Mouse (Mus musculus): Measurements from ENCODE around the gene Nmur2. TPM values are rescaled to one million over a fixed set of nuclear protein-coding genes. Genes with fewer than 3 reads are reported as not detected.

Gene Nmur2
- total RNA-seq (2021) = not detected

DNA sequence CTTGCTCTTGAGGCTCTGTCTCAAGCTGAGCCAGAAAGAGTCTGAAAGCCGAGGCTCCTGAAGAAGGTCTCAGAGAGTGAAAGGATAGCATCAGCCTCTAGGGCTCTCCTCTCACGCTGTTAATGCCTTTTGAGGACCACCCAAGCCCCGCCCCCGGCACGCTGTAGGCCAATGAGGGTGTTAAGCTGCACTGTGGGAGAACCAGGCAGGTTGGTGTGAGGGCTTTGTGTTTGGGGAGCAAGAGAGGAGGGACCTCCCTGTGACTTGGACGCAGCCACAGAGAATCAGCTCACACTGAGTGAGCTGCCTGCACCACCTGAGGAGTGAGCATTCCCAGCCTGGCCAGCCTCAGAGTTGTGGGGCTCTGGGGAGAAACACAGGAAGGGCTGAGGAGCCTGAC, at the start of gene Nmur2:
Nmur2 (minus strand) TSS at position 94 of the 400 bp plus-strand sequence.
- intact Hi-C loops (cut with DNase I) = no loop called here
- no peak for DNase-seq

DNA sequence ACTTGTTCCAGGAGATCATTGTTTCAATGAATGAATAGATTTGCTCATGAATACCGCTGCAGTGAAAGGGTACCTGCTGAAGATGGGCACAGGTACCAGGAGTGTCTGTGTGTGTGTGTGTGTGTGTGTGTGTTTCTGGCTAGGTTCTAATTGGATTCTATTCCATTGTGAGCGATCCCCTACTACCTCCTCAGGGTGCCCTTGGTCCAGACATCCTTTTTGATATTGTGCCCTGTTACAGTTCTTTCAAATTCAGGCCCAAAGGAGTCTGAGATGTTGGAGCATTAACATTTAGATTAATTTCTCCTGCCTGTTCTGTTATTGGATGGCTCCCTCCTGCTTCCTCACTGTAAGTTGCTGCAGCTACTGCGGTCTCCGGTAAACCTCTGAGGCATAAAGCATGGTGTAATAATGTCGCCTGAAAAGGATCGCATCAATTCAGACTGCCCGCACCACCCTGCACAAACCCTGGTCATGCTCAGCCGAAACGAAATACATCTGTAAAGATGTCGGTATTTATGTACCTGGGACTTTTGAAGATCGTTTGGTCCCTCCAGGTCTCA, 48.4 kb upstream of the Nmur2 start:
- no peak for DNase-seq
- intact Hi-C loops (cut with DNase I) = no loop called here

DNA sequence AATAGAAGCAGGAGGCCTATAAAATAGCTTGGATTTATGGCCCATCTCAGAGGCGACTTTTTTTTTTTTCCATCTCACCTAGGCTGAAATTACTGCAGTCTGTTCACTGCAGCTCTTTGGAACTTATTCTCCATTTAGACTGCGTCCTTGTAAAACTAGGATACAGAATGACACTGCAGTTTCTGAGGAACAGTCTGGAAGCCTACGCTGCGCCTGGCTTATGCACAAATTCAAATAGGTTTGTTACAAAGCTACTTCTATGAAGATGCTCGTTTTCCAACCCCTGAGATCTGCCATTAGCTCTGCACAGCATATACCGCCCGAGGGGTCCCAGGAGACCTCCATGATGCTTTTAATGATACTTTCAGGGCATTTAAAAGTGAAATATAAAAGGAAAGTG, 31.3 kb upstream of the Nmur2 start:
- intact Hi-C loops (cut with DNase I) = no loop called here
- DNase-seq = no peak

DNA sequence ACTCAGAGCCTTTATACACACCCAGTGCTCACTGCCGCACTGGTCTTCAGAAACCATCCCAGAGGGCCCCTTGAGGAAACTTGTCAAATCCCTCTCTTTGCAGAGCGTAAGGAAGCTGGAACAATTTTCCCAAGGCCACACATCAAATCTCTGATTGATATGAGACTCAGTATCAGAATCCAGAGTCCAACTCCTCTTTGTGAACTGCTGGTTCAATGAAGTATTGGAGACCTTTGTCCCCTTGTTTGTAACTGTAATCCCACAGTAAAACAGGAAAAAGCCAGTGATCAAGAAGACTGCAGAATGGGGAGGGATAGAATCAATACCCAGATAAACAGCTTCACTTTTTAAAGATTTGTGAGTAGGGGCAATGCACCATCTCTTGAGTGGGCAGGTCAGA, 28.8 kb upstream of the Nmur2 start:
- no peak for DNase-seq
- intact Hi-C loops (cut with DNase I) = no loop called here

DNA sequence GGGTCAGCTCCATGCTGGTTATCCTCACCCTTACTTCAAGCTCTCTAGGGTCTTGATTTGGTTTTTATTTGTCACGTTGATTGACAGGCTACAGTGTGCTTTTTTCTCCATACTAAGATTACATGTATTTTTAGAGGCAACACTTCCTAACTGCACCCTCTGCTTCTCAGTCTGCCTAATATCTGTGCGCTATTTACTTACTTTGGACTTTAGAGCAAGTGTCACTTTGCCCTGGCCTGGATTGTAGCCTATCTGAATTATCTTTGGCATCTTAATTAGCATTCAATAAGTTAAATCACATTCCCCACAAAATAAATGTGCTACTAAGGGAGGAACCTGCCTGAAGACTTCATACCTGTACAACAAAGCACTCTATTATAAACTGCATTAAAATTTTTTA, 24.3 kb upstream of the Nmur2 start:
- intact Hi-C loops (cut with DNase I) = no loop called here
- no peak for DNase-seq

DNA sequence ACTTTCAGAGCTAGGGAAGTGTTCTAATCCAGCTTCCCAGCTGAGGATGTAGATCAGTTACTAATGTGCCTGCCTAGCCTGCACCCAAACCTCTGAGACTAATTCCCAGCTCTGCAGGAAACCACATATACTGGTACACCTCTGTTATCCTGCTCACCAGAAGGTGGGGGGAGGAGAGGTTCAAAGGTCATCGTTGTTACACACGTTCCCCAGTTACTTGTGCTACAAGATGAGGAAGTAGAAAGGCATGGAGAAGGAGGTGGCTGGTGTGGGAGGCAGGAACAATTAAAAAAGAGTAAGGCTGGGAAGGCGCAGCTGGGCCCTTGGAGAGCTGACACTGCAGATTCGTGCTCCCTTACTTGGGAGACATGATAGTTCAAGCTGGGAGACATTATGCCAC, 23.8 kb upstream of the Nmur2 start:
- intact Hi-C loops (cut with DNase I) = no loop called here
- no peak for DNase-seq

DNA sequence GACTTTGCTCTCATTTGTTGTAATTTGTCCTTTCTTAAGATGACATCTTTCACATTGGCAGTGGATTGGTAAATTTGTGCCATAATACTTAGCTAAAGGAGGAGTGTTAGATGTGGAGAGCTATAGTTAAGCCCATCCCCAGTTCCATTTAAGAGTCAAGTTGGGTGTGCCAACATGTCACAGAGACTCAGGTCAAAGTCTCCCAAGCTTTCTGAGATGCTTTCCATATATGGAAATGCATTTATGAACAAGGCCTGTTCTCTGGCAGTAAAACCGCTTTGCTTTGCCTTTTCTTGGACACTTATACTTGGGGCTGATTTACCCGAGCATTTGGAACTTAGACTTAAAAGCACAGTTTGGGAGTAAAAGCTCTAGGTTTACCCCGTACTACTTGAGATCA, 18.4 kb upstream of the Nmur2 start:
- intact Hi-C loops (cut with DNase I) = no loop called here
- no peak for DNase-seq

DNA sequence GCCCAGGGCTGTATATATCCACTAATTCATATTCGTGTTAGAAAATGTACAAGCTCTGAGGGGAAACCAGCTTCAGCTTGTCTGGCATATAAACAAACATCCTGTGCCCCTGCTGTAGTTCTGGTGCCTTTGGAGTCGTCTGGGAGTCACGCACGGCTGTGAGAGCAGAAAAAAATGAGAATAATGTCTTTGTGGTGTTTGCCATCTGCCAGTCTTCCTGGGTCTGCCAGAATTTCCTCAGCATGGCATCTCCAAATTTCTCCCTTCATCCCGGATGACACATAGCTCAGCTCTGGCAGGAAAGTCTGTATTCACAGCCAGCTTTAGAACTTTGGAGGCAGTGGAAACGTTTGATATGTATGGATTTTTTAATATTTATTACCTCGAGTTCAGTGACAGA, 13.6 kb upstream of the Nmur2 start:
- no peak for DNase-seq
- intact Hi-C loops (cut with DNase I) = no loop called here

DNA sequence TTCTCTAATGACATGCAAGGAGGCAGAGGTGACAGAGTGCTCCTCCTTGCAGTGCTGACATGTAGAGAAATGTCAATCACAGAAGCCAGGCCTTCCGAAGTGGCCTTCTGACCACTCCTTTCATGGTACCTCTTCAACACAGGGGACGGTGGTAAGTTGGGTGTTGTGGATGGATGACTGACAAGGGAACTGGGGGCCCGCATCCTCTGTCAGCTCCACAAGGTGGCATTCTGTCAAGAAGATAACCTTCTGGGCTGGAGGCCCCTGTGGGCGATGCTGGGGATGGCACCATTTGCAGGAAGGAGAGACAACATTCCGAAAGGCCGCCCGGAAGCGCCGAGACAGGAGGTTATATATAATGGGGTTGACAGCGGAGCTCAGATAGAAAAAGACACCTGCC, 14.0 kb downstream of the Nmur2 start:
- DNase-seq = no peak
- intact Hi-C loops (cut with DNase I) = no loop called here

DNA sequence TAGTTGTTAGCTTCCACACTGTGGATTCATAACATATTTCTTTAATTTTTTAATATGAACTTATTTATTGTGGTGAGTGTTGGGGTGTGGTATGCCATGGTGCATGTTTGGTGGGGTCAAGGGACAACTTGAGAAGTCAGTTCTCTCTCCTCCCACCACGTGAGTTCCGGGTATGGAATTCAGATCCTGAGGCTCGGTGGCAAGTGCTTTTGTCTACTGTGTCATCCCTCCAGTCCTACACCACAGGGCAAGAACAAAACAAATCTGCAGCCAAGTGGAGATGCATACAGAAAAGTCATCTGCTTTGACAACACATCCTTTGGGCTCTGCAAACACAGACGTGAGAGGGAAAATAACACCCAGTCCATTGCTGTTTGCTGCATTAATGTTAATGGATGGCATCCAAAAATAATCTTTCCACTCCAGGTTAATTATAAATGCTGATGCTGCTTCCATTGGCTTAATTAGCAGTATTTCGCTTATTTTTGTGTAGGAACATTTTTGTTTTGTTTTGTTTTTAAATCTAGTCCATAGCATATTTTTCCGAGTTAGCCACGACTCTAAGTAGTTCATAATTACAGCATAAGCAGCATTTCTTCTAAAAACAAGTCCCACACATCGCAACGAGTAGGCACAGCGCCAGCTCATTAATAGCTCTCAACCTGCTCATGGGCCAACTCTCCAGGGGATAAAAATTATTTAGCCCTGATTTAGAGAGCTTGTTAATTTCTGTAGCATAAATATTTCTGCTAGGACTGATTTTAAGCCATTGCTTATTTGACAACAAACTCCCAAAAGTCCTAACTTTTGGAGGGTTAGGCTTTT, 14.9 kb downstream of the Nmur2 start:
- intact Hi-C loops (cut with DNase I) = no loop called here
- DNase-seq = peak; percentile 0 to 8

DNA sequence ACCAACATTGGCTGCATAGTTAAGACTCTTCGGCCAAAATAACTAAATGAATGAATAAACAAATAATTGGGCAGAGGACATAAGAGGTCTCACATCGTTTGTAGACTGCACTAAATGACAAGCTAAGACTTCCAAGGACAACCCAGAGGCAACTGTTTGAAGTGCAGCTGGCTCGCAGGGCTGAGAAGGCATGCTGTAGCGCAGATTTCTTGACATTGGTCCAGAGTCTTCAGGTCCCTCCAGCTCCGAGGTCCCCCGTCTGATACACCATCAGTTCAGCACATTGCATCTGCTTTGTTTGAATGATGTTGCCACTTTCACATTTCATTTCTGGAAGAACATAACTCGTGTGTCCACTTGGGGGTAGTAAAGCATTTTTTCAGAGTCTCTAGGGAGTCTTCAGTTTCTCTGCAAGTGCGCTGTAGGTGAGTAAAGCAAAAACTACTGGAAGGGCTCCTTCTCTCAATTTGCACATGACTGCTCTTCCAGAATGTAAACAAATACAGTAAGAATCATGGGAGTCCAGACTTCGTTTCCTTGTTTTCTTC, 27.2 kb downstream of the Nmur2 start:
- DNase-seq = no peak
- intact Hi-C loops (cut with DNase I) = loop anchor here (5.0 kb wide), 1 partner anchor 94 kb away; no protein-coding TSS in a partner anchor

DNA sequence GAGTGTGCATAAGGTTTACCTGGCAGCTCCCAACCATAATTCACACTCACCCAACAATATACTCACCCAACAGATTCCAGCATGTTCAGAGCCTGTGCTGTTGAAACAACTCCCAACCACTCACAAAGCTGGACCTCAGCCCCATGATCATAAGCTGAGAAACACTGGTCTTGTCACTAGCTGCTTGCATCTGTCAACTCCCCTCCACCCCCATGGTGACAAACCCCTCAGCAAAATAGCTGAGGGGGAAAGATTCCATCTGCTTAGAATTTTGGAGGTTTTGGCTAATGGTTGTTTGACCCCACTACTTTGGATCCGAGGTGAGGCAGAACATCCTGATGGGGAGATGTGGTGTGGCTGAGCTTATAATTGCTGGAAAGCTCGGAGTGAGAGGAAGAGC, 28.4 kb downstream of the Nmur2 start:
- DNase-seq = no peak
- intact Hi-C loops (cut with DNase I) = loop anchor here (5.0 kb wide), 1 partner anchor 95 kb away; no protein-coding TSS in a partner anchor

DNA sequence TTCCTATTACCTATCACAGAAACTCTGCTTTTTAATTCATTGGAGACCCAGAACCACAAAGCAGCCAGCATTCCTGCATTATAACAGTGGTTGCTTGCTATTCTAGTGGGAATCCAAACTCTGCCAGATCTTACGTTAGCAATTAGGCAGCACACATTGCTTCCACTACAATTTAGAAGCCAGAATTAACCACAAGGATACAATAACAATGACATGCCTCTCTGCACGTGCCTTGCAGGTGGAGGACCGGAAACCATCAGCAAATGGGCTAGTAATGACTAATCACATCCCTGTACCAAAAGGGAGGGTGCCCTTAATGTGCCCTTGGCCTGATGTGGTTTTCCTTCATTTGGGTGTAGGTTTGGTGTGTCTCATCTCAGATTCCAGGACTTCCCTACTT, 32.5 kb downstream of the Nmur2 start:
- intact Hi-C loops (cut with DNase I) = no loop called here
- DNase-seq = no peak

DNA sequence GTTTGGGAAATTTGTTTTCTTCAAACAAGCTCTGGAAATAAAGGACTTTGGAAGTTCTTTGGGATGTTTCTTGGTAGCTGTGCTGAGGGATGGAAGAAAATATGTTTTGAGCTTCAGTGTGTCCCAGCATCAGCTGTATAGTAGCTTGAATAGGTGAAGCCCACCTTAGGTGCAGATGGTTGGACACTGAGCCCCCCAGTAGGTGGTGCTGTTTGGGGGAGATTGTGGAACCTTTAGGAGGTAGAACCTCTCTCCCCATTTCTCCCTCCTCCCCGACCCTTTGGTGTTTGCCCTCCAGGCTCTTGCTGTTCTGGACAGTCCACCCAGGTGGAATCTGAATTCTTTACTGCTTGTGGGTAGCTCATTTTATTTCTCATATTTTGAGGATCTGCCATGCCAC, 48.0 kb downstream of the Nmur2 start:
- intact Hi-C loops (cut with DNase I) = no loop called here
- no peak for DNase-seq

DNA sequence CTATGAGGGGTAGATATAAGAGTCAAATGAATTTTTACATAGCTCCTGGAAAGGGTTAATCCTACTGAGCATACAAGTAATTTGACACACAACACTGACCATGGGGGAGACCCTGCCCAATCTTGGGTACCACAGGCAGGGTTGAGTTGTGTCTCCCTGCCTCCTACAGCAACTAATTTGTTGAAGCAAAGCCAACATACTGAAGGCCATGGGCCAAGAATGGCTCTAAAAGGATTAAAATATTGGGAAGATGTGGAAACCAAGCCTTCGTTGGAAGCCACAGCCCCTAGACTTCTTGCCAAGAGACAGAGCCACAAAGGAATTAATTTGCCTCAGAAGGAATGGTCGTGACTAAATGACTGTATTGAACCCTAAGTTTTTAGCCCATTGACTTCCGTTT, 48.7 kb downstream of the Nmur2 start:
- intact Hi-C loops (cut with DNase I) = no loop called here
- peak in 1 of 2 experiments; percentile 2 for DNase-seq

DNA sequence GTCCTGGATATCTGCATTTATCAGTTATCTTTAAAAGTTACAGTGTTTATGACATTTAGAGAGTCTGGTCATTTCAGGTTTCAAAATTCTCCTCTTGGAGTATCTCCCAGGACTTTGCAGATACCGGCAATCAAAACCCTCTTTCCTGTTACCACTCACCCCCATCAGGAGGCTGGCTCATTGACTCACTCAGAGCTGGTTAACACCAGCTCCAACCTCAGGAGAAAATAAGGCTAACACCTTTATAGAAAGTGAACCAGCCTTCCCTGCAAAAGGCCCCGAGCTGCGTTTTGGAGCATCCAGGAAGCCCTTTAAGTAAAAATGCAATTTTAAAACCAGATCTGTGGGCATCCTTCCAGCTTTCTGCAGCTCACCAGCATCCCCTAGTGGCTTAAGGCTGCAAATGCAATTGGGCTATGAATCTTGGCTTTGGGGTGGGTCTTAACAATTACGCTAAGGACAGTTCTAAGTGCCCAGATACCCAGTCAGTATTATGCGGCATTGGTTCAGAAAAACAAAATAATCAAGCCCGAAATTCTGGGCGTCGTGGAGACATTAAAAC, 49.2 kb downstream of the Nmur2 start:
- DNase-seq = peak; percentile 17 to 42
- intact Hi-C loops (cut with DNase I) = loop anchor here (2.0 kb wide), 1 partner anchor 473 kb away; no protein-coding TSS in a partner anchor

DNA sequence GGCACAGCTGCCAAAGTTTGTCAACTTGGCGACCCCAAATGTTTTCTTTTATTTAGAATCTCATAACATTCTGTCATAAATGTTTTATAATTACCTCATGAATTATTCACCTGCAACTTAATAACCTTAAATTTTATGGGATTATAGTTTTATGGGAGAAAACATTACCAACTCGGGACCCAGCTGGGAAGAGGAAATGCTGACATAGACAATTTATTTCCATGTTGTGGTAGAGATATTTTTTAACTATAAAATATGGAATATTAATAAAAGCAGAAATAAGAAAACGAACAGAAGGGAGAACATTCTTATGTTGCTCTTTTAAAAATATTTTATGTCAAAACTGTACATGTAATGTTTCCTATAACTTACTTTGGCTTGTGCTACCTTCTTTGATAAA, 56.2 kb downstream of the Nmur2 start:
- intact Hi-C loops (cut with DNase I) = no loop called here
- DNase-seq = no peak

DNA sequence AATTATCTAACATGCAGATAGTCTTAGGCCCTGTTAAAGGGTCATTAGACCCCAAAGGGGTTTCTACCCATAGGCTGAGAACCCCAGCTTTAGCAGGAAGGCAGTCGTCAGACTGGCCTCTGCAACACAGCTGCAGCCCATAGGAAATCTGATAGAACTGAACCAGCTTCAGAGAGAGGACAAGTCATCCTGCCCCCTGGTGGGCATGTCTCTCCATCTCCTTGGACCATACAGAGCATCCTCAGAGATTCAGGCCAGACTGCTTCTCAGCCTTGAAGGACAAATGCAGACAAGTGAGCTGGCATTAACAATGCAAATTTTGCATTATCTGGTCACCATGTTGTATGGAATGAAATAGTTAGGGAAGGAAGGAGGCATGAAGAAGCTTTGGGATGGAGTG, 59.2 kb downstream of the Nmur2 start:
- peak in 1 of 2 experiments; percentile 14 for DNase-seq
- intact Hi-C loops (cut with DNase I) = no loop called here

DNA sequence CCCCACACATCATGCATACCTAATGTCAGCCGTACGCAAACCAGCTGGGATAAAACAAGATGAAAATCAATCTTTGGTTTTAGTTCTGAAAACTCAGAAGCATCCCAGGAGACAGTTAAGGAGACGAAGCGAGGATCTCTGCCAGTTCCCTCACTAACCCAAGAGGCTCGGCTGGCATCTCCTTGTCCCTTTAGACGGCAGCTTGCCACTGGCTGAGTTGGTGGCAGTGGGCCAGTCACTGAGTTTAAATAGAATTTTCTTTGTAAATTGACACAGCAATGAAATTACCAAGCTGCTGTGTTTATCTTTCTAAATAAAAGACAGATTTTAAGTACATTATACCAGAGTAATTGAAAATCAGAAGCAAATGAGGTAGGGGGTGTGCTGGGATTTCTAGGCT, 62.7 kb downstream of the Nmur2 start:
- intact Hi-C loops (cut with DNase I) = no loop called here
- no peak for DNase-seq
